Mouse (Mus musculus) MEL (cell line): ENCODE measurements around the gene Grtp1. TPM values are rescaled to one million over a fixed set of nuclear protein-coding genes. Genes with fewer than 3 reads are reported as not detected.

Experiments
- DNase-seq: peaks from one replicate; pipeline ENCODE4 v3.0.0; 2011; ENCODE audit warnings: low read depth, low spot score
- H3K27ac ChIP-seq: 2 replicates; pipeline ENCODE4 v1.5.1; 2012; ENCODE audit warnings: low read depth, mild to moderate bottlenecking, control low read depth, low read length, moderate library complexity; ENCODE audit not compliant: control insufficient read depth
- H3K27me3 ChIP-seq, 2 experiments: fragments of 150-350 bp in 1 of 2; sonication (generic) in 1 of 2; 2 replicates each; pipeline ENCODE4 v1.6.1; 2012; ENCODE audit warnings: low read length in 2 of 2, mild to moderate bottlenecking in 2 of 2, improper control_type of control experiment in 1 of 2, moderate library complexity in 1 of 2; ENCODE audit not compliant: insufficient read depth in 2 of 2, control insufficient read depth in 1 of 2
- H3K36me3 ChIP-seq, 2 experiments: 2 replicates each; pipeline ENCODE4 v1.6.1; 2012 to 2014; ENCODE audit warnings: low read length in 2 of 2, improper control_type of control experiment in 1 of 2, inconsistent platforms in 1 of 2, mild to moderate bottlenecking in 1 of 2; ENCODE audit not compliant: insufficient read depth in 2 of 2, control insufficient read depth in 1 of 2
- H3K4me1 ChIP-seq, 2 experiments: fragments of 150-350 bp in 1 of 2; sonication (generic) in 1 of 2; 2 replicates each; pipeline ENCODE4 v1.6.1; 2012; ENCODE audit warnings: low read length in 2 of 2, improper control_type of control experiment in 1 of 2, mild to moderate bottlenecking in 1 of 2; ENCODE audit not compliant: insufficient read depth in 2 of 2, control insufficient read depth in 1 of 2
- H3K4me3 ChIP-seq, 2 experiments: fragments of 150-350 bp in 1 of 2; sonication (generic) in 1 of 2; 2 replicates each; pipeline ENCODE4 v1.5.1; 2012; ENCODE audit warnings: low read depth in 2 of 2, low read length in 2 of 2, mild to moderate bottlenecking in 2 of 2, moderate library complexity in 2 of 2, control low read depth in 1 of 2, improper control_type of control experiment in 1 of 2; ENCODE audit not compliant: control insufficient read depth in 1 of 2, insufficient read depth in 1 of 2
- H3K79me2 ChIP-seq: 2 replicates; pipeline ENCODE4 v1.6.1; 2012; ENCODE audit warnings: mild to moderate bottlenecking, low read length, moderate library complexity; ENCODE audit not compliant: control insufficient read depth, poor library complexity, insufficient read depth
- H3K9ac ChIP-seq: 2 replicates; pipeline ENCODE4 v1.6.1; 2012; ENCODE audit warnings: low read depth, mild to moderate bottlenecking, control low read depth, low read length, moderate library complexity; ENCODE audit not compliant: control insufficient read depth, poor library complexity, severe bottlenecking
- H3K9me3 ChIP-seq: fragments of 150-350 bp; sonication (generic); replicated peaks from 2 replicates; pipeline ENCODE4 v1.6.1; 2012; ENCODE audit warnings: mild to moderate bottlenecking, low read length, improper control_type of control experiment, moderate library complexity; ENCODE audit not compliant: insufficient read depth
- CHD1 ChIP-seq: IDR thresholded peaks from 2 replicates; pipeline ENCODE4 v1.6.1; 2012; ENCODE audit warnings: low read depth, mild to moderate bottlenecking, inconsistent platforms, low read length, improper control_type of control experiment
- CHD2 ChIP-seq: IDR thresholded peaks from 2 replicates; pipeline ENCODE4 v1.6.1; 2011; ENCODE audit warnings: low read length, improper control_type of control experiment
- CTCF ChIP-seq, 3 experiments: IDR thresholded peaks in 2 of 3; conservative IDR thresholded peaks in 1 of 3; 2 replicates each; pipeline ENCODE4 v1.5.1; 2011 to 2012; ENCODE audit warnings: low read length in 3 of 3, low read depth in 2 of 3, mild to moderate bottlenecking in 2 of 3, improper control_type of control experiment in 1 of 3, inconsistent platforms in 1 of 3, mixed read lengths in 1 of 3, moderate library complexity in 1 of 3; ENCODE audit not compliant: control insufficient read depth in 1 of 3, insufficient read depth in 1 of 3, poor library complexity in 1 of 3, severe bottlenecking in 1 of 3
- ELF1 ChIP-seq: IDR thresholded peaks from 2 replicates; pipeline ENCODE4 v1.6.1; 2014; ENCODE audit warnings: low read depth, mild to moderate bottlenecking, inconsistent platforms, low read length, improper control_type of control experiment, moderate library complexity
- EP300 ChIP-seq, 2 experiments: IDR thresholded peaks; 2 replicates each; pipeline ENCODE4 v1.6.1; 2011; ENCODE audit warnings: improper control_type of control experiment in 2 of 2, low read length in 2 of 2, low read depth in 1 of 2, mild to moderate bottlenecking in 1 of 2
- GABPA ChIP-seq: IDR thresholded peaks from 2 replicates; pipeline ENCODE4 v1.6.1; 2012; ENCODE audit warnings: low read depth, mild to moderate bottlenecking, inconsistent platforms, low read length, improper control_type of control experiment, moderate library complexity
- KAT2A ChIP-seq: conservative IDR thresholded peaks from 2 replicates; pipeline ENCODE4 v1.6.1; 2012; ENCODE audit warnings: low read depth, low read length, improper control_type of control experiment, inconsistent platforms
- MAZ ChIP-seq: IDR thresholded peaks from 2 replicates; pipeline ENCODE4 v1.6.1; 2012; ENCODE audit warnings: low read depth, mild to moderate bottlenecking, inconsistent platforms, low read length, improper control_type of control experiment
- NELFE ChIP-seq: IDR thresholded peaks from 2 replicates; pipeline ENCODE4 v1.6.1; 2011; ENCODE audit warnings: low read depth, low read length, improper control_type of control experiment
- NRF1 ChIP-seq: IDR thresholded peaks from 2 replicates; pipeline ENCODE4 v1.6.1; 2014; ENCODE audit warnings: low read depth, mild to moderate bottlenecking, inconsistent platforms, low read length, improper control_type of control experiment, moderate library complexity; ENCODE audit not compliant: poor library complexity, insufficient read depth, severe bottlenecking
- POLR2AphosphoS2 ChIP-seq: IDR thresholded peaks from 2 replicates; pipeline ENCODE4 v1.6.1; 2011; ENCODE audit warnings: low read length, improper control_type of control experiment
- SIN3A ChIP-seq: IDR thresholded peaks from 2 replicates; pipeline ENCODE4 v1.6.1; 2012; ENCODE audit warnings: low read length, improper control_type of control experiment, inconsistent platforms
- TAL1 ChIP-seq: IDR thresholded peaks from 2 replicates; pipeline ENCODE4 v1.6.1; 2012; ENCODE audit warnings: mild to moderate bottlenecking, inconsistent platforms, low read length, moderate library complexity, mixed read lengths
- TCF12 ChIP-seq: IDR thresholded peaks from 2 replicates; pipeline ENCODE4 v1.6.1; 2014; ENCODE audit warnings: low read depth, mild to moderate bottlenecking, inconsistent platforms, low read length, improper control_type of control experiment, moderate library complexity
- ZNF384 ChIP-seq: IDR thresholded peaks from 2 replicates; pipeline ENCODE4 v1.6.1; 2012; ENCODE audit warnings: low read depth, mild to moderate bottlenecking, inconsistent platforms, low read length, improper control_type of control experiment
- polyA plus RNA-seq, 2 experiments: library from polyadenylated mRNA; stranded (reverse) in 1 of 2; unstranded in 1 of 2; fragments of >175 nt in 1 of 2; fragments of >200 nt in 1 of 2; gene quantifications; 2 replicates each; pipeline versions ENCODE4 v1.2.1 to v1.2.4; 2012; ENCODE audit warnings: low replicate concordance in 2 of 2, low read depth in 1 of 2; ENCODE audit not compliant: insufficient read length in 2 of 2, insufficient read depth in 1 of 2, missing spikeins in 1 of 2
- total RNA-seq: library from RNA; depleted of rRNA; stranded (reverse); fragments of 300-350 nt; gene quantifications from 2 replicates; pipeline ENCODE4 v1.2.3, GENCODE M21; 2012

Gene Grtp1
- total and polyA plus RNA-seq, 3 experiments = 11.9 to 15.1 TPM; not detected in 1

- Histone ChIP-seq H3K9ac (no peak overlapping the region), H3K27me3 (no peaks in the 10 kb centered on the region), H3K27ac (no peak overlapping the region), H3K9me3 (no peaks in the 10 kb centered on the region), H3K4me1 (peaks cover 0 to 17% of the 10 kb centered on the region in 2 experiments; a peak in 2 of 4 replicates), H3K4me3 (no peak overlapping the region), H3K79me2 (no peaks in the 10 kb centered on the region), H3K36me3 (0 out of 4 replicates have a peak, but pooled peaks cover 0 to 2% of the 10 kb centered on the region in 2 experiments)
- DNase-seq = no peak
- peak in 1 of 2 experiments; percentile 10; a peak in 1 of 4 replicates for TF ChIP-seq EP300 (IDR thresholded peaks at IDR 0.05; ENCODE audit: low read depth in 1 of 2, low read length in 2 of 2)
- no peak for TF ChIP-seq CHD1
- TF ChIP-seq NELFE = no peak
- TF ChIP-seq TCF12 = 0 out of 2 replicates have a peak, but pooled peaks have one; percentile 13
Measured at GRCm38 (mm10) chr8:13181691-13181976, 18.8 kb downstream of the Grtp1 start.

- no peaks in the 10 kb centered on the region for H3K9me3 ChIP-seq
- H3K4me1 ChIP-seq = peaks cover 0 to 17% of the 10 kb centered on the region in 2 experiments; a peak in 2 of 4 replicates
- no peak overlapping the region for H3K27ac ChIP-seq
- TF ChIP-seq ELF1 (no peak), NRF1 (no peak), MAZ (no peak), KAT2A (no peak), NELFE (no peak), TAL1 (no peak), SIN3A (no peak), ZNF384 (no peak), CHD2 (no peak), POLR2AphosphoS2 (no peak)
- TF ChIP-seq, all 39 proteins: peak for 0
- DNase-seq = no peak
- no peak overlapping the region for H3K9ac ChIP-seq
- no peaks in the 10 kb centered on the region for H3K79me2 ChIP-seq
- H3K27me3 ChIP-seq = no peaks in the 10 kb centered on the region
- H3K36me3 ChIP-seq = peaks cover 0 to 2% of the 10 kb centered on the region in 2 experiments; a peak in 1 of 4 replicates
- H3K4me3 ChIP-seq = no peak overlapping the region
Measured at GRCm38 (mm10) chr8:13180911-13181690, 19.3 kb downstream of the Grtp1 start.

DNA sequence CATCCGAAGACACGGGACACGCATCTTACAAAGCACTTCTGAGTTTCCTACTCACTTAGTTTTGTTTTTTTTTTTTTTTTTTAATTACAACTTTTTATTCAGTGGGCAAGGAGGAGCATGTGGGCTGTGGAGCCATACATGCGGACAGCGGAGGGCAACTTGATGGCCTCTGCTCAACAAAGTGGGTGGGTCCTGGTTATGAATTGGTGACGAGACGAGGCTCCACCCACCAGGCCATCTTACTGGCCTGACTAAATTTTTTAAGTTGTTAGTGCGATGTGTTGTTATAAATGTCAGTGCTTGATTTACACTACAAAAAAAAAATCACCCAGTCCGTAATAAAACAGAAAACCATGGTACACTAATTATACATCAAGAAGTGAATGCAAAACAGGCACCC is 20.0 kb downstream of the Grtp1 start:
- DNase-seq = no peak
- TF ChIP-seq CTCF (IDR thresholded peaks at IDR 0.05 in 2 of 3, conservative IDR thresholded peaks at IDR 0.05 in 1 of 3; ENCODE audit: control insufficient read depth in 1 of 3, insufficient read depth in 1 of 3, low read depth in 2 of 3, low read length in 3 of 3, poor library complexity in 1 of 3, severe bottlenecking in 1 of 3) (no peak), GABPA (no peak), NRF1 (no peak)
- TF ChIP-seq, all 39 proteins: peak for 0
- no peak overlapping the region for H3K27ac ChIP-seq
- H3K4me1 ChIP-seq = peaks cover 0 to 17% of the 10 kb centered on the region in 2 experiments; a peak in 2 of 4 replicates
- no peak overlapping the region for H3K9ac ChIP-seq
- H3K79me2 ChIP-seq = no peaks in the 10 kb centered on the region
- H3K4me3 ChIP-seq = no peak overlapping the region
- no peaks in the 10 kb centered on the region for H3K9me3 ChIP-seq
- H3K27me3 ChIP-seq = no peaks in the 10 kb centered on the region
- H3K36me3 ChIP-seq = peaks cover 0 to 2% of the 10 kb centered on the region in 2 experiments; a peak in 1 of 4 replicates
